Mouse (Mus musculus): Measurements from ENCODE around the gene Slc25a35.
"Not testable (repeated sequence)": the region's sequence is repeated elsewhere in the genome, so short reads cannot be mapped to it uniquely, and the experiment has no call there.

DNA sequence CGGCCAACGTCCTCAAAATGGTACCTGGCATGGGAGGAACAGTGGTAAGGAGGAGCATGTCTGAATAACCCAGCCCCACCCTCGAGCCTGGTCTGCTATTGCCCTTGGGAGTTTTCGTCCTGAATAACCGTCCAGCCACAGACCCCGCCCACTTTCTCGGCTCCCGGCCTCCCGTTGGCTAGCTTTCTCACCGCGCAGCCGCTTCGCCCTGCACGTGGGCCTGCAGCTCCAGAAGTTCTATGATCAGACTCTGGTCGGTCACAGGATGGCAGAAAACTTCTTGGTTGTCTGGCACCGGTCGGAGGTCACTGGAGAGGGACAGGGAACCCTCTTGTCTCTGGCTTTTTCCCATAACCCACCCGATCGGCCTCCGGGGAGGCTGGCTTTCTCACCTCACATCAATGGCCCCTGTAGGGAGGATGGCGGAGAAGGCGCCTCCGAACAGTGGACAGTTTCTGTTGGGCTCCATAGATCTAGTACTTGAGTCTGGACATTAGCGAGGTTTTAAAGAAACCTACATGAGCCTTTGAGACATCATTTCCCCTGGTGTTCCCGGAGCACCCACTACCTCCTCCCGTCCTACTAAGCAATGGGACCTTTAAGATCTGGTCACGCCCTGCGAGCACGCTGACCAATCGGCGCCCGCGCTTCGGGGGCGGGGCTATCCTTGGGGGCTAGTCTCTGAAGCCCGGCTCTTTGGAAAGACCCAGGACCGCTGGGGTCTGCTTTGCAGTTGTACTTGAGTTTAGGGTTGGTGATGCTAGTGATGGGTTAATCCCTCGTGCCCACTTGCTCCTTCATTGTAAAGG is 5.5 kb downstream of the Slc25a35 start:
- not testable (repeated sequence) for TF ChIP-seq CTCF (conservative IDR thresholded peaks at IDR 0.05; ENCODE audit: insufficient read depth, insufficient read length, low read depth, low read length); POLR2A (IDR thresholded peaks at IDR 0.05; ENCODE audit: low read depth, low read length)
